Mouse (Mus musculus) heart, adult 2 months (tissue): Measurements from ENCODE around the gene Pld1. TPM values are rescaled to one million over a fixed set of nuclear protein-coding genes. Genes with fewer than 3 reads are reported as not detected.

ENCODE experiments used
- DNase-seq, 2 experiments: peaks; one replicate each; pipeline ENCODE4 v3.0.0; 2021
- H3K27ac ChIP-seq: fragments of 200-600 bp; 2 replicates; pipeline ENCODE4 v1.8.1; 2022
- H3K27me3 ChIP-seq: fragments of 200-500 bp; 2 replicates; pipeline ENCODE4 v1.6.1; 2012; ENCODE audit warnings: mild to moderate bottlenecking, low read length, inconsistent platforms, mixed read lengths; ENCODE audit not compliant: control insufficient read depth, insufficient read depth
- H3K36me3 ChIP-seq: fragments of 200-500 bp; 2 replicates; pipeline ENCODE4 v1.6.1; 2012; ENCODE audit warnings: low read length, inconsistent platforms; ENCODE audit not compliant: control insufficient read depth, insufficient read depth
- H3K4me1 ChIP-seq: fragments of 200-500 bp; 2 replicates; pipeline ENCODE4 v1.6.1; 2011; ENCODE audit warnings: low read length; ENCODE audit not compliant: control insufficient read depth, insufficient read depth
- H3K4me3 ChIP-seq: fragments of 200-600 bp; 2 replicates; pipeline ENCODE4 v1.8.1; 2022
- H3K79me2 ChIP-seq: fragments of 200-500 bp; replicated peaks from 2 replicates; pipeline ENCODE4 v1.6.1; 2012; ENCODE audit warnings: mild to moderate bottlenecking, inconsistent platforms, low read length, moderate library complexity, mixed read lengths; ENCODE audit not compliant: control insufficient read depth, insufficient read depth
- H3K9ac ChIP-seq: fragments of 200-500 bp; 2 replicates; pipeline ENCODE4 v1.6.1; 2012; ENCODE audit warnings: low read depth, mild to moderate bottlenecking, control low read depth, inconsistent platforms, low read length, mixed read lengths
- CTCF ChIP-seq: fragments of 200-600 bp; IDR thresholded peaks from 2 replicates; pipeline ENCODE4 v1.8.1; 2022; ENCODE audit warnings: antibody characterized with exemption, mild to moderate bottlenecking, moderate library complexity
- EP300 ChIP-seq: fragments of 200-500 bp; IDR thresholded peaks from 2 replicates; pipeline ENCODE4 v1.6.1; 2011; ENCODE audit warnings: low read depth, low read length, control low read depth; ENCODE audit not compliant: insufficient read depth
- POLR2A ChIP-seq: fragments of 200-500 bp; IDR thresholded peaks from 2 replicates; pipeline ENCODE4 v1.6.1; 2011; ENCODE audit warnings: mild to moderate bottlenecking, low read depth, low read length, control low read depth; ENCODE audit not compliant: insufficient read depth
- WGBS: fragments of 180-500 bp; shearing (Covaris S2); methylation state at CpG from one replicate; pipeline ENCODE4 v1.1.7; 2018; 5-methylcytosine and 5-hydroxymethylcytosine counted together
- intact Hi-C: fragments of 180-260 bp; cut with DNase I; formaldehyde crosslinking; loops from one replicate; pipeline ENCODE4 v1.15.1; 2025
- polyA plus RNA-seq: library from polyadenylated mRNA; depleted of rRNA; stranded (reverse); fragments of >200 nt; gene quantifications from 2 replicates; pipeline ENCODE4 v1.2.3, GENCODE M21; 2012
- total RNA-seq, 2 experiments: library from RNA; stranded (reverse); gene quantifications; 2 replicates each; pipeline ENCODE4 v1.2.3; 2021

The Pld1 gene
- total and polyA plus RNA-seq, 3 experiments, result 4.0 to 11.8 (median 11.4) TPM

DNA sequence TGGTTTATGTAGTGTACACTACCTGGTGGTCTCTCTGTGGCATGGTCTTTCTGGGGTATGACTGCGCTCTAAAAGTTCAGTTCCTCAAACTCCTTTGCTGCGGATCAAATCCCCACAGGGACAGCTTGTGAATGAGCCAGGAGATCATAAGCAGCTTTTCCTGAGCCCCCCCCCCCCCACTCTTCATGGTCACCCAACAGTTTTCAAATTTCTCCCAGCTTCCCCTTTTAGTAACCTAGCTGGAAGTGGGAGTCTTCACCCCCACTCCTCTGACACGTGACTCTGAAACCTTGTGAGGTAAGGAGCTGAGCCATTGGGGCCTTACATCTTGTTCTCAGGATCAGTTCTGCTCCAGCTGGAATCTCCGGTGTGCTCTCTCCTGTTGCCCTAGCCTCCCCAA is 114.6 kb downstream of the Pld1 start:
- no peaks in the 10 kb centered on the region for H3K79me2 ChIP-seq
- H3K4me1 ChIP-seq, result no peaks in the 10 kb centered on the region
- DNase-seq, result no peak
- WGBS, result 86% methylated on average over 4 of the region's 4 CpGs
- no peak overlapping the region for H3K4me3 ChIP-seq
- intact Hi-C loops, result no loop called here
- H3K9ac ChIP-seq, result no peak overlapping the region
- H3K36me3 ChIP-seq, result no peaks in the 10 kb centered on the region
- no peak overlapping the region for H3K27ac ChIP-seq
- TF ChIP-seq POLR2A, result no peak
- no peak for TF ChIP-seq CTCF
- TF ChIP-seq EP300, result no peak
- no peaks in the 10 kb centered on the region for H3K27me3 ChIP-seq

- H3K36me3 ChIP-seq, result no peaks in the 10 kb centered on the region
- WGBS, result 90% methylated on average over 4 of the region's 4 CpGs
- H3K9ac ChIP-seq, result no peak overlapping the region
- H3K79me2 ChIP-seq, result no peaks in the 10 kb centered on the region
- DNase-seq, result no peak
- no peaks in the 10 kb centered on the region for H3K4me1 ChIP-seq
- intact Hi-C loops, result no loop called here
- no peak overlapping the region for H3K4me3 ChIP-seq
- H3K27me3 ChIP-seq, result no peaks in the 10 kb centered on the region
- no peak for TF ChIP-seq POLR2A
- no peak for TF ChIP-seq EP300
- no peak for TF ChIP-seq CTCF
- H3K27ac ChIP-seq, result no peak overlapping the region
Measured at GRCm38 (mm10) chr3:28060713-28061112, 122.2 kb downstream of the Pld1 start.

GRCm38 (mm10) chr3:28061155-28061554 is 122.7 kb downstream of the Pld1 start:
- no peak for TF ChIP-seq POLR2A
- TF ChIP-seq CTCF, result no peak
- TF ChIP-seq EP300, result no peak
- DNase-seq, result no peak
- Histone ChIP-seq H3K27me3 (no peaks in the 10 kb centered on the region), H3K27ac (no peak overlapping the region), H3K4me1 (no peaks in the 10 kb centered on the region), H3K9ac (no peak overlapping the region), H3K79me2 (no peaks in the 10 kb centered on the region), H3K4me3 (no peak overlapping the region), H3K36me3 (no peaks in the 10 kb centered on the region)
- intact Hi-C loops, result no loop called here

DNA sequence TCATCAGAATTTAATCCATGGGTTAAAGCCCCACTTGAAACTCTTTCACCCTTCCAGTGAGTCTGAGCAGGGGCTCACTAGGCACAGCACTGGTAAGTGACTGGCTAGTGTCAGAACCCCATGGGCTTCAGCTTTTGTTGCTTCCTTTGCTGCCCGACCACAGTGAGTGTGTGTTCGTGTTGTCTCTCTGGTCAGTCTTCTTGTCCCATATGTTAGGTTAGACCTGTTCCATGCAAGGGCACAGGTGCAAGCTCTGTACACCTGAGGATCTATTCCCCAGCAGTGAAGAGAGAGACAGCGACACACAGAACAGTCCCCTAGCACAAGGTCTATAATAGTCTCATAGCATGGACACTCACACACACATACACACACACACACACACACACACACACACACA is 140.7 kb downstream of the Pld1 start:
- no peak overlapping the region for H3K9ac ChIP-seq
- no peak for DNase-seq
- H3K36me3 ChIP-seq, result no peaks in the 10 kb centered on the region; the same call in 1 of the 2 replicates
- no peaks in the 10 kb centered on the region for H3K79me2 ChIP-seq
- WGBS, result 84% methylated on average over 3 of the region's 3 CpGs
- H3K27me3 ChIP-seq, result no peaks in the 10 kb centered on the region
- H3K27ac ChIP-seq, result no peak overlapping the region
- H3K4me3 ChIP-seq, result no peak overlapping the region
- intact Hi-C loops, result no loop called here
- no peak for TF ChIP-seq CTCF
- no peak for TF ChIP-seq EP300
- TF ChIP-seq POLR2A, result no peak
- H3K4me1 ChIP-seq, result peaks cover 3% of the 10 kb centered on the region

GRCm38 (mm10) chr3:28080116-28080515 is 141.6 kb downstream of the Pld1 start:
- no peaks in the 10 kb centered on the region; the same call in 1 of the 2 replicates for H3K36me3 ChIP-seq
- WGBS, result 89% methylated on average over 1 of the region's 1 CpGs
- DNase-seq, result peak in 1 of 2 experiments; percentile 28

GRCm38 (mm10) chr3:28081012-28081411 is 142.5 kb downstream of the Pld1 start:
- intact Hi-C loops, result no loop called here
- no peak for TF ChIP-seq EP300
- no peak for TF ChIP-seq CTCF
- no peak for TF ChIP-seq POLR2A
- no peaks in the 10 kb centered on the region; the same call in 1 of the 2 replicates for H3K36me3 ChIP-seq
- no peak overlapping the region for H3K9ac ChIP-seq
- DNase-seq, result peak in 1 of 2 experiments; percentile 19
- H3K4me1 ChIP-seq, result peaks cover 3% of the 10 kb centered on the region
- no peaks in the 10 kb centered on the region for H3K27me3 ChIP-seq
- 26% methylated on average over 6 of the region's 6 CpGs for WGBS
- no peak overlapping the region for H3K4me3 ChIP-seq
- no peaks in the 10 kb centered on the region for H3K79me2 ChIP-seq
- no peak overlapping the region for H3K27ac ChIP-seq

More at GRCm38 (mm10) chr3:28080116-28080515, 141.6 kb downstream of the Pld1 start:
- intact Hi-C loops, result no loop called here
- no peak overlapping the region for H3K4me3 ChIP-seq
- peaks cover 3% of the 10 kb centered on the region for H3K4me1 ChIP-seq
- no peaks in the 10 kb centered on the region for H3K27me3 ChIP-seq
- no peak for TF ChIP-seq CTCF
- no peak for TF ChIP-seq POLR2A
- TF ChIP-seq EP300, result no peak
- no peak overlapping the region for H3K9ac ChIP-seq
- H3K27ac ChIP-seq, result no peak overlapping the region
- no peaks in the 10 kb centered on the region for H3K79me2 ChIP-seq
